Mouse (Mus musculus) kidney, adult 9 months (tissue): ENCODE data around the gene Prdm2.

Experiments
- DNase-seq: peaks from one replicate; pipeline ENCODE4 v3.0.0; 2022

The Prdm2 gene

GRCm38 (mm10) chr4:143151267-143151666, 61.5 kb downstream of the Prdm2 start:
- peak; percentile 41 for DNase-seq

- no peak for DNase-seq
Measured at GRCm38 (mm10) chr4:143147666-143148065, 65.1 kb downstream of the Prdm2 start.

GRCm38 (mm10) chr4:143143615-143144014, 69.2 kb downstream of the Prdm2 start:
- DNase-seq: no peak

DNA sequence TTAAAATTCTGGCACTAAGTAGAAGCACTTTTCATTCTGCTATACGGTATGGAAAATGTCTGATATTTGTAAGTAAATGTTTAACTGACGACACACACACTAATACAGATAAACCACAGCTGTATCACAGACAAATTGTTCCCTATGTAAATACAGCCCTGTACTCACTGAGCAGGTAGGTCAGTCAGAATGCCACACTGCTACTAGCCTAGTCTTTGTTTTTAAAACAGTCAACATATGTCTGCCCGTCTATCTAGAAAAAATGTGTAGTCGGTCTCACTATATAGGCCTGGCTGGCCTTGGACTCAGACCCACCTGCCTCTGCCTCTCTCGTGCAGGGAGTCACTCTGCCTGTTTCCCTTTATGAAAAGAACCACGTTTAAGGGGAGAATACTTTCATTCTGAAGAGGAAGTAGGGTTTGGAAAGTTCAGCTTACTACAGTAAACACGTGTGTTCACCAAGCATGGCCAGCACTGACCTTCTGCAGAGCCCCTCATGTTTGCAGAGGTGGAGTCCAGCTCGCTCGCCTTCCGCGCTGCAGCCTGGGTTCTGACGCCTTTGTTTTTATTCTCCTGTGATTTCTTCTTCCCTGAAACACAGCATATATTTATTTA, 71.0 kb downstream of the Prdm2 start:
- no peak for DNase-seq

DNA sequence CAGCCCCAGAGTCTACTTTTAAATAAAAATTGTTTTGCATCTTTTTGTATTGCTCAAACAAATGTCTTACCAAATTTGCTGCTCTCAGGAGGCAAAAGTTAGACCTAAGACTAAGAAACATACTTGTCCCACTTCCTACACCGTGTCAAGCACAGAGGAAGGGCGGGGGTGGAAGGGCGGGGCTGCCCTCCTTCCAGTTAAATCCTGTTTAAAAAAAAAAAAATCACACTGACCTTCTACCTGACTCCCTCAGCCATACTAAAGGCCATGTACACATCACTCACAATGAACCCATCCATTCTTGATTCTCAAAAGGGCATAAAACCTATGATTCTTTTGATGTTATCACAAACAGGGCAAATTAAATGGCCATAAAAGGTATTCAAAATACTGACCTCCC, 71.9 kb downstream of the Prdm2 start:
- no peak for DNase-seq

DNA sequence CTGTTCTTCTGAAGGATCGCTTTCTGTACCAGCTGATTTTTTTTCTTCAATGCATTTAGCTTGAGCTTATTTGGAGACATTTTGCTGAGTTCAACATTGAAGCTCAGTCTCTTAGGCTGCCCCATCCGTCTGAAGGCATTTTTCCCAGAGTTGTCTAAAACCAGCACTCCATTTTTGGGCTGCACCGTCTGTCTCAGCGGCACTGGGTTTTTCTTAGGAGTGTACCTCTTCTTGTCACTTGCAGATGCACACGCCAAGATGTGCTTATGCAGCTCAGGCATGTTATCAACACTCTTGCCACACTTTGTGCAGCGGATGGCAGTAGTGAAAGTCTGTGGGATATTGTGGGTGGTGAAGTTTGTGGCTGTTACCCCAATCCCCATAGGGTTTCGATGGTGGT, 80.4 kb downstream of the Prdm2 start:
- no peak for DNase-seq

DNA sequence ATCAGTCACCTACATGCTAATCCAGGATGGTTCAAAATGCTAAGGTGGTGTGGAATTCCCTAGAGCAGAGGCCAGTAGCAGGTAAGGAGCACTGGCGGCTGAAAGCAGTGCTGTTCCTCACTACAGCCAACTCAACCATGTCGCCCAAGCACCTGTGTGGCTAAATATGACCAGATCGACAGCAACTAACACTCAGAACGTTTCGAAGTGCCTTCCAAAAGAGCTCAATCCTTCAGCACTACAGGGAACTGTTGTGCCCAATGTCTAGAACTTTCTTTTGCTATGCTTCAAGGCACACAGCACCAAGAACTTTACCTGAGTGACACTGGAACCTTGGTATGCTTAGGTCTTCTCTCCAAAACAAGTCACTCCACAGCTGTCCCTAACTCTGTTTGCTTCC, 82.4 kb downstream of the Prdm2 start:
- no peak for DNase-seq

GRCm38 (mm10) chr4:143129261-143129760, 83.5 kb downstream of the Prdm2 start:
- no peak for DNase-seq

DNA sequence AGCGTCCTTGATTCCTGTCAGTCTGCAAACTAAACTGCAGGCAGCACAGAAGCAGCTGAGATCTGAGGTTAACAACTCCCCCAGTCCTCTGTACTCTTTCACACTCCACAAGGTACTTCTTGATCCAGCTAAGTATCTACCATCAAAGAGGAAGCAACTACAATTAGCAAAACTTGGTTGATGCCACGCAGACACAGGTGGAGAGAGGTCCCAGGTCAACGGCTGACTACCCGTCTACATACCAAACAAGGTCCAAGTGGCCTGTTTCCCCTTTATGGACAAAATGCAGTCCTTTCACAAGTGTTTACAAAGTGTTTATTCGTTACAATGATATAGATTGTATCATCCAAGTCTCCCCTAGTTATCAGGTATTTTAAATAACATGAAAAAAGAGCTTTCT, 85.6 kb downstream of the Prdm2 start:
- DNase-seq: no peak

DNA sequence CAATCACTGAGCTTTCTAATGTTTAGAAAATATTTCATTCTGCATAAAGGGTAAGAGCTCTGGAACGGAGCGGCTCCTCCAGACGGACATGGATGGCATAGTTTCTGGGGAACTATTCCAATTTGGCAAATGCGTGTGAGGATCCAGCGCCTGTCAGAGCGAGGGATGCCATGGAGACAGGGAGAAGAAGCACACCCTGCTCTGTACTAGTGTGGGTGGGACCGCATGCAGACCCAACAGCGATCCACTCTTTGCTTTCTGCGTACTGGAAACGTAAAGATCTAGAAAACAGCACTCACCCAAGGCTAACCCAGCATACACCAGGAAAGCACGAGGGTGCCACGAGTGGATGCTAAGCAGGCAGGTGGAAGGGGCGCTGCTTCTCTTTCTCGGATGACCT, 86.3 kb downstream of the Prdm2 start:
- no peak for DNase-seq

- DNase-seq: no peak
Measured at GRCm38 (mm10) chr4:143125290-143125689, 87.5 kb downstream of the Prdm2 start.

GRCm38 (mm10) chr4:143123043-143123442, 89.8 kb downstream of the Prdm2 start:
- no peak for DNase-seq

- no peak for DNase-seq
Measured at GRCm38 (mm10) chr4:143121174-143121573, 91.6 kb downstream of the Prdm2 start.

- no peak for DNase-seq
Measured at GRCm38 (mm10) chr4:143120008-143120407, 92.8 kb downstream of the Prdm2 start.

DNA sequence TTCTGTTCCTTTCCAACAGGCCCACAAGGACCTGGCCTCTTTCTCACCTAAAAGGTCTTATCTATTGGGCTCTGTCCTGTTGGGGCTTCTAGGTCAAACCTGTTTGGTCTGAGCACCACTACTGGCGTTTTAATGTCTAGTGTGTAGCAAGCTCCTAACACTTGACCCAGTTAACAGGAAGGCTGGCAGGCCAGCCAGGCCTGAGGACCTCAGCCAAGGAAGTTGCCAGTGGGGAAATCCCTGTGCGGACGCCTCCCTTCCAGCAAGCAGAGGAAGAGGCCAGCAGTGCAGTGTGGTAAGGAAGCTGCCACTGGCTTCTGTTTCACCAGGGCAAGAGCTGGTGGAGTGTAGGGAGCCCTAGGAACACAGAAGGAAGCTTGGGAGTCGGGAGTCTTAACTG, 94.0 kb downstream of the Prdm2 start:
- peak; percentile 52 for DNase-seq

DNA sequence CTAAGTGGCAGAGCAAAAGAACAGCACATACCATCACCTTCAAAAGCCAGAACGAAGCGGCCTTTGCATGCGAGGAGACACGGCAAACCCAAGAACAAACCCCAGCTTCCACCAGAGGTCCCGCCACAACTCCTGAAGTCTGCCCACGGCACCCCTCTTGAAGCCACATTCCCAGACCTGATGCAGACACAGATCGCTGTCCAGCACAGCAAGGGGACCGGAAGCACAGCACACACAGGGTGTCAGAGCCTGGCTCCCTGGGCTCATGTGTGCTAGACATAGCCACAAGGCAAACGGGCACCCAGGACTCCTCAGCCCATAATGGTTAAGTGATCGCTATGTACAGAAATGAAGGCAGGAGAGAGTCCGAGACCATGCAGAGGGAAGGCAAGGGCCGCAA, 96.9 kb downstream of the Prdm2 start:
- no peak for DNase-seq

DNA sequence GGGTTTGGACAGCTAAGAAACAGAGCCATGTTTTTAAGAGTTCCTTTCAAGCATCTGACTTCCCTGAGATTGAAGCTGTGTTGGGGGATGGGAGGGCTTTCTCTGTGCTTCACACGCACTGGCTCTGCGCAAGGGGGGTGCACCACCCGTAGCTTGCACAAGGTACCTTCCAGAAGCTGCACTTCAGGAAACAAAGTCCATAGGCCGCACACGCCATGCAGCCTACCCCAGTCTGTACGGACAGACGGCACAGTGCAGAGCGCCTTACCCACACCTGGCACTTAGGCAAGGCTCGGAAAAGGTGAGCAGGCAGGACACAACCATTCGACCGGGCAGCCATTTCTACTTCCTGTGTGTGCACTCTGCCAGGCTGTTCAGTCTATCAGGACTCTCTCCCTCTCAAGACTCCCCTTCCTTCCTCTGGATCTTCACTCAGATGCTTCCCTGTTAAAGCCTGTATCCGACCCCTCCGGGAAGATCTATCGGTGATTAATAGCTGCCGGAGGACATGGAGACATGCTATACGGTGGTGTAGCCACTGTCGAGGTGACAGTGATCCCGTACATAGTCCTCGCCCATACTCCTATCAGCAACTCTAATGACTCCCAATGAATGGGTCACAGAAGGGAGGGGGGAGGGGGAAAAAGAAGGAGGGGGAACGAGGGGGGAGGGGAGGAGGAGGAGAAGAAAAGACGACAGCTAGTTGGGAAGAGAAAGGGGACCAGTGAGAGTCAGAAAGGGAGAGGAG, 98.4 kb downstream of the Prdm2 start:
- no peak for DNase-seq

DNA sequence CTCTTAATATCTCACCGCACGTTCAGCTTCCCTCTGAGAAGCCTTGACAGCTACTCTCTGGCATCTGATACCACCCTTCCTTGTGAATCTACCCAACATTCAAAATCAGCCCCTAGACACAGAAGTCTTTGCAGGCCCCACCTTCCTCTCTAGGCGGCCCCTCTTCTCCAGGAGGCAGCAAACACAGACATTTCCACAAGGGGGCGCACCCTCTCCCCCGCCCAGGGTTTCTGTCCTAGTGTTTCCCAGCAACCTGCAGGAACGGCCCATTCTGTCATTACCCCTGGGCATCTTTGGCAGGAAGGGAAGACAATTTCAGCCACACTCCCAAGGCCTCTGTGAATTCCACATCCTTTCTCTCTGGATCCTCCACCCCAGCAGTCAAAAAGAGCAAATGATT, 99.8 kb downstream of the Prdm2 start:
- peak; percentile 61 for DNase-seq

DNA sequence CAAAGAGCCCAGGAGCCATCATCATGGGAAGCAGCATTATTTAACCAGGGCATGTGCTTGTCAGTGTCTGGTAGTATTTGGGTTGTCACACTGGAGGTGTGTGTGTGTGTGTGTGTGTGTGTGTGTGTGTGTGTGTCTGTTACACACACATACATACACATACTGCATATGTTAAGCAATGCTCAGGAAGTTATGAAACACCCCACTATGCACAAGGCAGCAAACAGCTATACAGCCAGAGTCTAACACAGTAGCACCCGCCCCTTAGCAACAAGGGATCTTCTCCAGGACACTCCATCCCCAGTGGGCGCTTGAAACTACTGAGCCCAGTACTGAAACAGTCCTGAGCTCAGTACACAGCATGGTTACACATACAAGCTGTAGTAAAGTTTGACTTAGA, 100.4 kb downstream of the Prdm2 start:
- DNase-seq: no peak

DNA sequence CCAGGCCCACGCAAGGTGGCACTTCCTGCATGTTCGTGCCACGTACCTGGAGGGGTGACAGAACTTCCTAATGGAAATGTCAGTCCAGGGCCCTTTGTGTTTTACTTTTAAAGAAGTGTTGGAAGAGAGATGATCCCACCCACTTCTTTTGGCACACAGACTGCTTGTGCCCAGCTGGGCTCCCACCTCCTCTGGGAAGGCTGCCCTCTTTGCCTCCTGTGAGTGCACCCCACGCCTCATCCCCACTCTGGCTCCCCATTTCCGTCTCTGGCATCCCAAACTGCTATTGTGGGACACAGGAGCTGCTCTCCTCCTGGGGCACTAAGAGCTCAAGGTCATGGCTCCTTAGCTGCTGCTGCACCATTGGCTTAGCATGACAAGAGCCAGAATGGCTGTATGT, 100.9 kb downstream of the Prdm2 start:
- no peak for DNase-seq

DNA sequence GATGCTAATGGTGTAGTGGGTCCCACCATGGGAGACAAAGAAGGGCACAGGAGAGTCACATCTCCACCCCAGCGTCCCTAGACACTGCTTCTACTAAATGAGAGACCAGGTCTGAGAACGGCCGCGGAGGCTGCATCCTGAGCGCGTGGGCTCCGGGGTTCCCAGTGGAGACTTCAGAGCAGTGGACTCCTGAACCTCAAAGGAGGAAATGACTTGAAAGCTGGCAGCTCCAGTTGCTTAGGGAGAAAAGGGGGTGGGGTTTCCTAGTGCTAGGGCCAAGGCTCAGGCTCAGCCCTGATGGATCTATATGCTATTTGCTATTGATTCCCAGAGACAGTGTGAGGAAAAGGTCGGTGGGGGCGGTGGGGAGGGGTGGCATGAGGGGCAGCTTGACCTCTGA, 104.2 kb downstream of the Prdm2 start:
- peak; percentile 55 for DNase-seq

- no peak for DNase-seq
Measured at GRCm38 (mm10) chr4:143106971-143107370, 105.8 kb downstream of the Prdm2 start.

- DNase-seq: no peak
Measured at GRCm38 (mm10) chr4:143106566-143106965, 106.2 kb downstream of the Prdm2 start.

DNA sequence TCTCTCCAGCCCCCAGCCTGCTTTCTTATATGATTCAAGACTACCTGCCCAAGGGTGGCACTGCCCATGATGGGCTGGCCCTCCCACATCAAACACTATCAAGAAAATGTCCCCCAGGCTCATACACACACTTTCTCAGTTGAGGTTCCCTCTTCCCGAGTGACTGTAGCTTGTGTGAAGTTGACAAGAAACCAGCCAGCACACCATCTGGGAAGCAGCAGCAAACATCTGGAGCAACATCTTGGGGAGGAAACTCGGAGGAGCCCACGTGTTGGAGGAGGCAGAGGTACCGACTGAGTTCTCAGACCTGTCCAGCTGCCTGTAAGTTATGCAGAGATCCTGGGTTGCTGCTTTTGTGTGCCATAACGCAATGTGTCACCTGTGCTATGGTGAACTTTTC, 108.1 kb downstream of the Prdm2 start:
- no peak for DNase-seq

- DNase-seq: no peak
Measured at GRCm38 (mm10) chr4:143103811-143104210, 109.0 kb downstream of the Prdm2 start.
